Mouse (Mus musculus): ENCODE data around the gene Mapkbp1.

Gene Mapkbp1

DNA sequence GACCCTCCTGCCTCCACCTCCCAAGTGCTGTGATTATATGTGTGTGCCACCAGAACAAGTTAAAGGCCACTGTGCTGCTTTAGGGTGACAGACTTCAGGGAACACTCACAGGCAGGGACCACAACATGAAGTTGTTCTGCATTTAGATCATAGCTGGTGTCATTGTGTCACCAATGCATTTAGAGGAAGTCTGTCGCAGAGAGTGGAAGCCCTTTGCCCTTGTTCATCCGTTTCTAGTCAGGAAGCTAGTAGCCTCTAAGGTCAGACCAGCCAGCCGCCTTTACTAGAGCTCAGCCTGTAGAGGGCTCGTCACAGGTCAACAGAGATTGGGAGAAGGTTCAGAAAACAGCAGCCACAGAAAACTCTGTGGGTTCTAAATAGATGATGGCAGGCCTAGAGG, 36.2 kb downstream of the Mapkbp1 start:
- no peak for DNase-seq (ENCODE audit: low spot score in 2 of 2)

DNA sequence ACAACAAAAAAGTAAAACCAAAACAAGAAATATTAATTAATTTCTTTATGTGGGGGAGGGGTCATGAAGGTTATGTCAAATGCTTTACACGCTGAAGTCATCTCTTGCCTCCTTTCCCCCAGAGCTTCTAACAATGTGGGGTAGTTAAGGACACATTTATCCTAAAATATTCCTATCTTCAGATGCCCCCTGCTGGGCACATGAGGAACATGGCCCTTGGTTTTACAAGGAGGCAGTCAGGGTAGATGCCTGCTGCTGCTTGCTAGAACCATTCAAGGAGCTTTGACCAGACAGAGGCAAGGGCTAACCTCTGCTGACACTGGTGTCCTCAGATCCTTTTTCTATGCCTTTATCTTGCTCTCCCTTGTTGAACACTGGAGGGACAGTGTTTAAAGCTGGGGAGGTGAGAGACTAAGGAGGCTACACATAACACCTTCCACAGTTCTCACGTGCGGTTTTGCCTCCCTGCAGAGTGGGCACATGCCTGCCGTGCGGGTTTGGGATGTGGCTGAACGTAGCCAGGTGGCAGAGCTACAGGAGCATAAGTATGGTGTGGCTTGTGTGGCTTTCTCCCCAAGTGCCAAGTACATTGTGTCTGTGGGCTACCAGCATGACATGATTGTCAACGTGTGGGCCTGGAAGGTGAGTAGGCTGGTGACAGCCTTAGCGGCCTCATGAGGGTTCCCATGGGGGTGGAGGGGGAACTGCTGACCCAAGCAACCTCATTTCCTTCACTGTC, 39.1 kb downstream of the Mapkbp1 start:
- peak in 1 of 2 experiments; percentile 18 for DNase-seq (ENCODE audit: low spot score in 2 of 2)

DNA sequence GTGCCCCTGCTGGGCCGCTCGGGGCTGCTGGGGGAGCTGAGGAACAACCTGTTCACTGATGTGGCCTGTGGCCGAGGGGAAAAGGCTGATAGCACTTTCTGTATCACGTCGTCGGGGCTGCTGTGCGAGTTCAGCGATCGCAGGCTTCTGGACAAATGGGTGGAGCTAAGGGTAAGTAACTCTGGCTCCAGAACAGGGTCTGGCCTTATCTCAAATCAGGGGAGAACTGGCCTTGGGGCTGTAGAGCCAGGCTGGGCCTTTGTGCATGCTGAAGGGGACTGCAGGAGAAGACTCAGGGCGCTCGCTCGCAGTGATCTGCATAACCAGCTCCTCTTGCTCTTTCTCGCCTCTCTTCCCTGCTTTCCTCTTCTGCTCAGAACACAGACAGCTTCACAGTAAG, 40.4 kb downstream of the Mapkbp1 start:
- no peak for DNase-seq (ENCODE audit: low spot score in 2 of 2)

DNA sequence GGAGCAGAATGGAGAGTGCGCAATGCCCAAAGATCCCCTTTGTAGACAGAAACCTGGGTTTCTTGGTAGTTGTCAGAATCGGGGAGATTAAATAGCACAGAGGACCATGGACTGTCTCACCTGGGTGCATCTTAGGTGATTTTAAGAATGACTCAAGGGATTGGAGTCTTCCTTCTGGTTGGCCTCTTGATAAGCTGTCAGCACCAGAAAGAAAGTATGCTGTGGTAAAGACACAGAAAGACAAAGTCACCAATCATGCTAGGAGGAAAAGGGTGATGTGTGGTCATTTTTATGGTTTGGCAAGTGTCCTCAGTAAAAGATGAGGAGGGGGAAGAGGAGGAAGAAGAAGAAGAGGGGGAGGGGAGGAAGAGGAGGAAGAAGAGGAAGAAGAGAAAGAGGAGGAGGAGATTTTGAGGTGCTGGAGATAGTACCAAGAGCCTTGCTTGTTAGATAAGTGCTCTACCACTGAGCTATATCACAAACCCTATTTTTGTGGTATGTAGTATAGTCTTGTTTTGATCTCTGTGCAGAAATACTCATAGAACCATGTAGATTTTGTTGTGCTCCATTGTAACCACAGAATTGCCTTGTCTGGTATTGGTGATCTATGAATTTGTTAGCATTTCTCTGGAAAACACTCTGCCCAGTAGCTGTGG, 41.5 kb downstream of the Mapkbp1 start:
- DNase-seq (ENCODE audit: low spot score in 2 of 2): no peak

DNA sequence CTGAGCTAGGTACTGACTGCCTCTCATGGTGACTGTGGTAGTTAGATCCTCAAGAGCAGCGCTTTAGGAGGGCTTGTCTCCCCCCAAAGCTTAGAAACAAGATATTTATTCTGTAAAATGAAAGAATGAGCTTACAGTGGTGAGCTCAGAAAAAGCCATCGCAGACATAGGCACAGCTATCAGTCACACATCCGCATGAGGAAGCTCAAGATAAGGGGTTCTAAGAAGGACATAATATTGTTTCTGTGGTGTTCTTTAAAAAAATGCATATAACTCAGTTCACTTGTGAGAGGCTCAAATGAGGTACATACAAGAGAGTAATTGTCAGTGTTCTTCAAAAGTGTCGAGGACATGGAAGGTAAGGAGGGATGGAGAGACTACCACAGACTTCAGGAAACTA, 43.4 kb downstream of the Mapkbp1 start:
- no peak for DNase-seq (ENCODE audit: low spot score in 2 of 2)

DNA sequence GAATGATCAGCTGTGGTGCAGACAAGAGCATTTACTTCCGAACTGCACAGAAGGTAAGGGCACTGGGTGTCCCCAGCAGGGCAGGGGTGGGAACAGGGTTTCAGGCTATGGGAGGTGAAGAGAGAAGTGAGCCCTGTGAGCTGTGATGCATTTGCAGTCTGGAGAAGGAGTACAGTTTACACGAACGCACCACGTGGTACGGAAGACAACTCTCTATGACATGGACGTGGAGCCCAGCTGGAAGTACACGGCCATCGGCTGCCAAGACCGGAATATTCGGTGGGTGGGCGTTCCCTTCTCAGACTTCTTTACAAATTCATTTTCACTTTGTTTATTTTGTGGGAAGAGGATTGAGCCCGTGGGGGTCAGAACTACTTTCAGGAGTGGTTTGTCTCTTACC, 45.1 kb downstream of the Mapkbp1 start:
- no peak for DNase-seq (ENCODE audit: low spot score in 2 of 2)

DNA sequence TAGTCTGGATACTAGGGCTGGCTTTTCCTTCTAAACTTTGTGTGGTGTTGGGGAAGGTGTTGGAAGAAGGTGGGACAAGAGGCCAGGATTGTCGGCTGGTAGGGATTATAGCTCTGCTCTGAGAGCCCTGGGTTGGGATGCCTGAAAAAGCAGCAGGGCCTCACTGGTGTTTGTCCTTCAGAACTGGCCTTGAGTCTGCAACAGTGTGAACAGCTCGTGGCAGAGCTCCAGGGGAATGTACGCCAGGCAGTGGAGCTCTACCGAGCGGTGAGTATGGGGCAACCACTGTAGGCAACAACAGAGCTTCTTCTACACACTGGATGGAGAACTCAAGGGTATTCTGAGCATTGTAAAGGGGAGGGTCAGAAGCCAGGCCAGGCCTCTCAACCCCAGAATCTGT, 51.8 kb downstream of the Mapkbp1 start:
- DNase-seq (ENCODE audit: low spot score in 2 of 2): no peak

DNA sequence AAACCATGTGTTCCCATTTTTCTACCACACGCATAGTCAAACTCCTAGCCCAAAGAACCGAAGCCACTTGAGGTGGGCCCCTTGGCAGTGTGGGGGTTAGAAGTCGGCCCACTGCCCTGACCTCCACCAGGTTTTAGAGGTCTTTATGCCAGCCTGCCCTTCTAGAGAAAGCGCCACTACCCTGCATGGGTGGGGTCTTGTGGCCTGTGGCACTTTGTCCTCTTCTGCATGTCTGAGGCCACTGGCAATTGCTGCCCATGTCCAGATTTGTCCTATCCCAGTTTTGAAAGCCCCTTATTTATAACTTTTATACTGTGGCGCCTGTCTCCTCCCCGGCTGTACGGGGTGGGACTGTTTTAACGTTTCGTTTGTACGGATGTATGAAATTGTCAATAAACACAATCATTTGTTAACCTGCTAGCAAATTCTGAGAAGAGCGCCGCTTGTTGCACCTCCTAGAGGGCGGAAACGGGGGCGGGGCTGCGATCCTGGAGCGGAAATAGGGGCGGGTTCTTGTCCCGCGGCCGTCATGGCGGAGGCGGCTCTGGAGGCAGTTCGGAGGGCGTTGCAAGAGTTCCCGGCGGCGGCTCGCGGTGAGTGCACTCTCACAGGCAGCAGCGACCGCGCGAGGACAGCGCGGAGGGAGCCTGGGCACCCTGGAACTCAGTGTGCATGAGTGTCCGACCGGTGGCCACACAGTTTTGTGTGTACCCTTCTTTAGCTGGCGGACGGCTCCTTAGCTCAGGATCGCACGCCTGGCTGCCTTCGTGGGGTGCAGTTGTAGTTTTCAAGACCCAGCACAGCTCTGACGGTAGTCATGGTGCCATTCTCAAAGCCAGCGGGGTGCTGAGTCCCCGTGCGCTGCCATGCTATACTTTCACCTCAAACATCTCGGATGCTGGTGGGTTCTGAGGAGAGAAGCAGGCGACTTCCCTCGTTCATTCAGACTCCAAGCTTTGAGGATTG, 54.8 kb downstream of the Mapkbp1 start, which contains the start of the genes Jmjd7 and Gm28042:
Gene Jmjd7 (plus strand): TSS at position 500 of the 966 bp plus-strand sequence.
Gene Gm28042 (plus strand): TSS at position 510 of the 966 bp plus-strand sequence.
- DNase-seq (ENCODE audit: low spot score in 2 of 2): peak; percentile 79 to 85

DNA sequence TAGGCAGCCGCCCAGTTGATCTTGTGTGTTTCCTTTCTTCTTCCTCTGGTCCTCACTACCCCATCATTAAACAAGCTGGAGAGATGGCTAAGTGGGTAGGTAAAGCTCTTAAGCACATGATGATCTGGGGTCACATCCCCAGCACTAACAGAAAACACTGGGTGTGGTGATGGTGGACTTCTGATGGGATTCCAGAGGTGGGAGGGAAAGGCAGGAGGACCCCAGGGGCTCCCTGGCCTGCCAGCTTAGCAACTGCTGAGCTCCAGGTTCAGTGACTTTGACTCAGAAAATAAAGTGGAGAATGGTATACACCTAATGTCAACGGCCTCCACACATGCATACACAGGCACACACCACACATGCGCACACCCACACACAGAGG, 55.4 kb downstream of the Mapkbp1 start:
- no peak for DNase-seq (ENCODE audit: low spot score in 2 of 2)

DNA sequence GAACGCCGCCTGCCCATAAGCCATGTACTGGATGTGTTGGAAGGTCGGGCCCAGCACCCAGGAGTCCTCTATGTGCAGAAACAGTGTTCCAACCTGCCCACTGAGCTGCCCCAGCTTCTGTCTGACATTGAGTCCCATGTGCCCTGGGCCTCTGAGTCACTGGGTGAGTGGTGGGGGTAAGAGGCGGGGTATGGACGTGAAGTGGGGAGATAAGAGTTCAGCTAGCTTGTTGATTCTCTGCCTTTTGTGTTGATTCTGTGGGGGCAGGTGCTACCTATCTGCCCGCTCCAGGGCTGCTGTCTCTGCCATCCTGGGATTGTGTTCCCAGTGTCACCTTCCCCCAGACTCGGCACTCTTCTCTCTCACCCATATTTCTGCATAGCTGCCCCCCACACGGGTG, 57.9 kb downstream of the Mapkbp1 start:
- DNase-seq (ENCODE audit: low spot score in 2 of 2): no peak

DNA sequence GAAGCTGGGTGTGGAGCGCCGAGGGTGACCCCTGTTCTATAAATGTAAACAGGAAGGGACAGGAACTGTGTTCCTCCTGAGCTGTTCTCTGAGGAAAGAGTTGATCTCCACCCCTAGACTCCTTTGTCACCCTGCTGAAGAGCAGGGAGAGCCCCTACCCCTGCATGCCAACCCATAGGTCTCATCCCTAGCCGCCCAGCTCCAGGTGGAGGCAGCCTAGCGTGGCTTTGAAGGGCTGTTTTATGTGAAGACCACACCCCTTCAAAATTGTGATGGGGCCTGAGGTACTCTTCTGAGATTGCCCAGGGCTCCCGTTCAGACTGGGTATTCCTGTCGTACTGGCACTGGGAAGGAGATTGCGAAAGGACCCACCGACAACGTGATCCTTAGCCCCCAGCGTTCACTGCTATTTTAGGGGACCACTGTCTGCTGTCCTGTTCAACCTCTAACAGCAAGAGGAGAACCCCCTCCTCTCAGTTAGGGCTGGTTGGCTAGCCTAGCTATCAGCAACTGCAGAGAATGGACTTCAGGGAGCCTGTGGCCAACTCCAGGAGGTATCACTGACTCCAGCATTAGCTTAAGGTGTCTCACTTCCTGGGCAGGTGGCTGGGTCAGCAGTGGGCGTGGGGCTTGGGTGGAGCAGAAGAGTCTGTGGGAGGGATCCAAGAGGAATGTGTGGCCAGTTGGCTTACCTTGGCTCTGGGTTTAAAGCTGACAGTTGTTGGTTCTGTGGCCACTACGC, 60.4 kb downstream of the Mapkbp1 start, which contains the start of gene Pla2g4b:
Gene Pla2g4b (plus strand): TSS at position 692 of the 742 bp plus-strand sequence.
- no peak for DNase-seq (ENCODE audit: low spot score in 2 of 2)

DNA sequence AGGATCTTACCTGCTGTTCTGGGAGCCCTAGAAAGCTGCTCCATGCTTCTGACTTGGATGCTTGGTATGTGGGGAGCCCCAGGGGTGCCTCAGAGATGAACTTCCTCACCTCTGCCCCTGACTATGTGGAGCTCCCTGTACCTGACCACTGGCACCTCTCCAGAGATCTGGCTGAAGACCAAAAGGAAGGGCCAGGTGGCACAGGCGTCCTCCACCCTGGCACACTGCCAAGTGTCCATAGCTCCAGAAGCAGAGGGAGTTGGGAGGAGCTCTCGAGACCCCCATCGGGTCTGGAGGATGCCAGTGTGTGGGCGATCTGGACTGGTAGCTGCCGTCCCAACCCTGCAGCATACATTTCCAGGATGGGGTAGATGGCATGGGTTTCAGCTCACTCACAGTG, 61.2 kb downstream of the Mapkbp1 start:
- peak in 1 of 2 experiments; percentile 27 for DNase-seq (ENCODE audit: low spot score in 2 of 2)

DNA sequence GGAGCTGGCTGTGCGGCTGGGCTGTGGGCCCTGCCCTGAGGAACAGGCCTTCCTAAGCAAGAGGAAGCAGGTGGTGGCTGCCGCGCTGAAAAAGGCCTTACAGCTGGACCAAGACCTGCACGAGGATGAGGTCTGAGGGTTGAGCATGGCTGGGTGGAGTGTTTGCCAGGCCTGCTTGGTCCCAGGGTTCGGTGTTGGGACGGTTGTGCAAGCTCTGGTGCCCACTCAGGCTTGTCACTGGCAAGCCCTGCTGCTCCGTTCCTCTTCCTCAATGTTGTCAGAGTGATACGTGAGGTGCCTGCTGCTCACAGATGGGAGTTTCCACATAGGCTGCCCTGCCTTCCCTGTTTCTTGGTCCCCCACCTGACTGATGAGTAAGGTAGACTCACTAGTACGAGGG, 65.2 kb downstream of the Mapkbp1 start:
- no peak for DNase-seq (ENCODE audit: low spot score in 2 of 2)

DNA sequence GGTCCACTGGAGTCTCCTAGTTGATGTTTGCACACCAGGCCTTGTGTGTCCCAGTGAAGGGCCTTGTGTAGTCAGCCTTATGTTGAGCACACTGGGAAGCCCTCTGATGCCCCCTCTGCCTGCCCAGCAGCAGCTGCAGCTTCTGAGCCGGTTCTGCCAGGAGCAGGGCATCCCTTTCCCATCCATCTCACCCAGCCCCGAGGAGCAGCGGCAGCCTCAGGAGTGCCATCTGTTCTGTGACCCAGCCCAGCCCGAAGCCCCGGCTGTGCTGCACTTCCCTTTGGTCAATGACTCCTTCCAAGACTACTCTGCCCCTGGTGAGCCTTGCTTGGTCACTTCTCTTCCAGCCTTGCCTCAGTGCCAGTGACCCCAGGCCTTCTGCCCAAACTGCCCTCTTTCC, 68.5 kb downstream of the Mapkbp1 start:
- no peak for DNase-seq (ENCODE audit: low spot score in 2 of 2)

DNA sequence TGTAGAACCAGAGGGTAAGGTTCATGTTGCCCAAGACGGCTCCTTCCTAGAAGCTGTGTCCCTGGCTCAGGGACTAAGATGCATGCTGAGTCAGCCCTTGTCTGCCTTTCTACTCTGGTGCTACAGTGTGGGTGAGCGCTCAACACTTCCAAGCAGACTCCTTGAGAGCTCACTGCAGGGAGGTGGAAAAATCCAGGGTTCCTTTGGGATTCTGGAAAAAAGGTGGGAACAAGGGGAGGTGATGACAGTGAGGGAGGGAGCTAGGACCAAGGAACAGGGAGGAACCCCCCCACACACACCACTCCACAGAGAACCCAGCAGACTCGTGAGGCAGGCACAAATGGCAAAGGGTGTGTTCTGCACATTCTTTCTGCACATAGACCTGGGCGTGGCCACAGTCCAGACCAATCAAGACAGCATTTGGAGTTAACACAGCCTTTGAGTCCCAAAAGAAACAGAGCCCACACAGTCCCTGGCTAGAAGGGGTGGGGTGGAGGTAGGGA, 71.7 kb downstream of the Mapkbp1 start:
- DNase-seq (ENCODE audit: low spot score in 2 of 2): no peak

DNA sequence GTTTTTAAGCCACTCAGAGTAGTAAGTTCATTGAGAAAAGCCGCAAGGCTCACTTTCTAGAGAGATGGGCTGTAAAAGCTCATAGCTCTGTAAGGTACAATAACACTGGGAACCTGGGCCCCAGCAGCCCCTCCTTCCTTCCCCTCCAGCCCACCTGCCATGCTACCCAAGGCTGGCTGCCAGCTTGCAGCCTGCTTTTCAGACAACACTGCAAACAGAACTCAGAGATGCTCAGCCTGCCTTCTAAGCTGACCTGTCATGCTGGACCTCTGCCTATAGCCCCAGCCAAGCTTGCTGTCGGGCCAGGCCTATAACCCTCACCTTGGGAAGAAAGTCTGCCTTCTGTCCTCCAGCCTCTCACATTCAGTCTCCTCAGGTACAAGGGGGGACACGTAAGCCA, 72.2 kb downstream of the Mapkbp1 start:
- DNase-seq (ENCODE audit: low spot score in 2 of 2): no peak

DNA sequence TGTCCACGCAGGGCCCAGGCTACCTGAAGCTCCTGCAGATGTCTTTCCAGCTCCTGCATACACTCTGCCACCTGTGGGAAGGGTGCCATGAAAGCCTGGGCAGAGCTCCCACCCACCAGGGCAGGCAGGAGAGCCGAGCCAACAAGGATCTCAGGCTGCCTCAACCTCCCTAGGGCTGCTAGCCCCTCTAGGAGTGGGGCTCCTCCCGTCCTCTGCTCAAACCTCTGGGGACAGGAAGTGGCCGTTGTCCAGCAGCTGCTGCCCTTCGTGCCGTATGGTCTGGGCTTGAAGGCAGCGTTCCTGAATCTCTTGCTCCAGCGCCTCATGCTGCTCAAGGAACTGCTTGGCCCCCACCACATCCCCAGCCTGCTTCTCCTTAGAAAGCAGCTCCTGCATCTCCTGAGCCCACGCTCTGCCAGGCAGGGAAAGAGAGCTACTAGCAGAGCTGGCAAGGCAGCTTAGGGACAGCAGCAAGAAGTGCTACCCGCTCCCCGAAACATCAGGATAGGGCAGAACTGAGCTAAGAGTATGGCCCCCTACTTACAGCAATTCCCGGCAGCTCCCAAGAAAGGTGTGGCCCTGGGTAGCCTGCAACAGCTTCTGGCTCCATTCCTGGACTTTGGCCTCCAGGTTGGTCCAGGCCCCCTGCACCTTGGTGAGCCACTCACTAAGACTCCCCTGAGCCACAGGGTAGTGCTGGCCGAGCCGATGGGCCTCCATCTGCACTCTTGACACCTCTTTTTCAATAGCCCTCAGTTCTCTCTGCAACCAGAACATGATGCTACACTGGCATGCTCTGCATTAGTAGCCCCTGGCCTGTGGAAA, 74.2 kb downstream of the Mapkbp1 start:
- DNase-seq (ENCODE audit: low spot score in 2 of 2): no peak

DNA sequence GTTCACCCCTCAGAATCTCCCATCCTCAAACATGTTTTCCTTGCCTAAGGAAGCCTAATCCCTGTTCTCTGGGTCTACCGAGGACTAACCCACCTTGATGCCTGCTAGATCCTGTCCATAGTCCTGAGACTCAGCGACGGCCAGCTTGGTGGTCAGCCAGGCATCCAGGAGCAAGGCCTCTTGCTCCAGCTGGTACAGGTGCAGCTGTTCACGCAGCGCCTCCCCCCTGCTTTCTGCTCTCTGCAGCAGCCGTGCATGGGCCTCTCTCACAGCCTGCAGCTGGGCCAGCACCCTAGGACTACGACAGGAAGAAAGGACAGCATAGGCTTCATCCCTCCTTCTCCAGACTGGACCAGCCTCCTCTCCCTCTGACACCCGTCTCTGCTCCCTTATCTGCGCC, 75.7 kb downstream of the Mapkbp1 start:
- no peak for DNase-seq (ENCODE audit: low spot score in 2 of 2)

DNA sequence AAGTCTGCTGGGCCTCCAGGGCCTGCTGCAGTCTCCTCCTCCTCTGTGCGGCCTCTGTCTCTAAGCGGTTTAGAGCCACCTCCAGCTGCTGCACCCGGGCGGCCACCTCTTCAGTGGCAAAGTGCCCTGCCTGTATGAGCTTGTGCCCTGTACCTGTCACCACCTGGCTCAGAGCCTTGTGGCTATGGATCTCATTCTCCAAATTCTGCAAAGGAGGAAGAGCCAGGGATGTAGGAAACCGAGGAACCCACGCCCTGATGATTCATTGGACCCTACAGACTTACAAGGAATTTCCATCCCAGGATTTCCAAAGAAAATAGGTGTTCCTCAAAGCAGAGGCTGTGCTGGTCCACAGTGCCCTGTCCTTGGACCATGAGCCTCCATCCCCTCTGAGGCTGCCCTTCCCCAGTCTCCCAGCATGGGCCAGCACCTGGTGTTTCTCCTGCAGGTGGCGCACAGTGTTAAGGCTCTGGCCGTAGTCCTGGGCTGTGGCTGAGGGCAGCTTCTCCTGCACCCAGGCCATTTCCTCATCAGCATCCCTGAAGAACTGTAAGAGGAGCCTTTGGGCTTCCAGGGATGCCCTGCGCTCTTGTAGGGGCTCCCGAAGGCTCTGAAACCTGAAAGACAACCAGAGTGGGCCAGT, 77.3 kb downstream of the Mapkbp1 start:
- DNase-seq (ENCODE audit: low spot score in 2 of 2): no peak

DNA sequence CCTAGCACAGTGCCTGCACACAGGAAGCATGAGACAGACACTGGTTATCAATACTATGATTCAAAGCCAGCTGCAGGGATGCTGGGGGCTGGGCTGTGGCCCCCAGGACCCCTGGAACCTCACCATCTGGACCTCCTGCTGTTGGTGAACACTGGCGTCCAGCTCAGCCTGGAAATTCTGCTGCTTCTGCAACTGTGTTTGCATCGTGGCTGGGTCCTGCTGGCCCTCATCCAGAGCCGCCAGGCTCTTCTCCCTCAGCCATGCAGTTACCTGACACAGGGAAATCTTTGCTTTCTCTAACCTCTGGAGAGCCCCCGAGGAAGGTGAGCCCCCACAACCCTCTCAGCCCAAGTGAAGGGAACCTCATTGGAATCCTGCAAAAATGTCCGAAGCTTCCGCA, 78.9 kb downstream of the Mapkbp1 start:
- DNase-seq (ENCODE audit: low spot score in 2 of 2): no peak
